Mouse (Mus musculus) liver, embryonic 14.5 days (tissue): ENCODE results near the gene Cela2a. TPM values are rescaled to one million over a fixed set of nuclear protein-coding genes. Genes with fewer than 3 reads are reported as not detected.

ENCODE experiments used
- ATAC-seq: fragments of 200-750 bp; cut with Nextera tagmentation; 2 replicates; pipeline ENCODE4 v1.8.0; 2017; ENCODE audit warnings: moderate number of reproducible peaks, mild to moderate bottlenecking, moderate library complexity; ENCODE audit not compliant: insufficient read depth
- DNase-seq, 3 experiments: peaks; one replicate each; pipeline ENCODE4 v3.0.0-alpha.2; 2012 to 2013; ENCODE audit warnings: low read depth in 3 of 3, low spot score in 3 of 3
- H3K27ac ChIP-seq: fragments of 300-500 bp; sonication (generic); 2 replicates; pipeline ENCODE4 v1.5.1; 2014; ENCODE audit warnings: moderate library complexity, mild to moderate bottlenecking, control low read depth, inconsistent platforms
- H3K27me3 ChIP-seq: fragments of 300-500 bp; sonication (generic); 2 replicates; pipeline ENCODE4 v1.6.1; 2014; ENCODE audit warnings: mild to moderate bottlenecking, low read length, moderate library complexity; ENCODE audit not compliant: control insufficient read depth, insufficient read depth
- H3K36me3 ChIP-seq: fragments of 300-500 bp; sonication (generic); replicated peaks from 2 replicates; pipeline ENCODE4 v1.6.1; 2014; ENCODE audit warnings: low read depth; ENCODE audit not compliant: control insufficient read depth, insufficient read depth
- H3K4me1 ChIP-seq, 2 experiments: fragments of 200-500 bp in 1 of 2; fragments of 300-500 bp in 1 of 2; sonication (generic) in 1 of 2; replicated peaks; 2 replicates each; pipeline ENCODE4 v1.6.1; 2012 to 2014; ENCODE audit warnings: antibody characterized with exemption in 1 of 2, inconsistent platforms in 1 of 2, low read length in 1 of 2; ENCODE audit not compliant: control insufficient read depth in 2 of 2, insufficient read depth in 2 of 2
- H3K4me2 ChIP-seq: fragments of 300-500 bp; sonication (generic); 2 replicates; pipeline ENCODE4 v1.6.1; 2014; ENCODE audit warnings: low read depth, mild to moderate bottlenecking, control low read depth, moderate library complexity
- H3K4me3 ChIP-seq, 2 experiments: fragments of 200-500 bp in 1 of 2; fragments of 300-500 bp in 1 of 2; sonication (generic) in 1 of 2; 2 replicates each; pipeline ENCODE4 v1.5.1; 2012 to 2014; ENCODE audit warnings: low read depth in 2 of 2, low read length in 2 of 2, mild to moderate bottlenecking in 2 of 2, control low read depth in 1 of 2, inconsistent platforms in 1 of 2, moderate library complexity in 1 of 2; ENCODE audit not compliant: insufficient read depth in 1 of 2
- H3K9ac ChIP-seq: fragments of 300-500 bp; sonication (generic); replicated peaks from 2 replicates; pipeline ENCODE4 v1.6.1; 2014; ENCODE audit warnings: mild to moderate bottlenecking, control low read depth, moderate library complexity
- H3K9me3 ChIP-seq: fragments of 300-500 bp; sonication (generic); 2 replicates; pipeline ENCODE4 v1.6.1; 2016; ENCODE audit warnings: low read length, mixed read lengths; ENCODE audit not compliant: control insufficient read depth
- CTCF ChIP-seq: IDR thresholded peaks from 2 replicates; pipeline ENCODE4 v1.5.1; 2016; ENCODE audit warnings: antibody characterized with exemption, low read depth, control low read depth
- EP300 ChIP-seq: IDR thresholded peaks from 2 replicates; pipeline ENCODE4 v1.6.1; 2016; ENCODE audit warnings: antibody characterized with exemption, low read depth
- WGBS: fragments of 180-500 bp; shearing (Covaris S2); extraction: QIAGEN DNeasy Blood & Tissue Kit; methylation state at CpG from one replicate; pipeline ENCODE4 v1.1.7; 2014; ENCODE audit not compliant: insufficient replicate concordance; 5-methylcytosine and 5-hydroxymethylcytosine counted together
- polyA plus RNA-seq, 2 experiments: library from polyadenylated mRNA; depleted of rRNA in 1 of 2; stranded (reverse) in 1 of 2; unstranded in 1 of 2; fragments of >200 nt; fragmentation: Nextera tagmentation in 1 of 2; extraction: Ambion mirVana in 1 of 2; gene quantifications; 2 replicates each; pipeline versions ENCODE4 v1.2.1 to v1.2.3; 2012 to 2014

Gene Cela2a
- polyA plus RNA-seq, 2 experiments = not detected

DNA sequence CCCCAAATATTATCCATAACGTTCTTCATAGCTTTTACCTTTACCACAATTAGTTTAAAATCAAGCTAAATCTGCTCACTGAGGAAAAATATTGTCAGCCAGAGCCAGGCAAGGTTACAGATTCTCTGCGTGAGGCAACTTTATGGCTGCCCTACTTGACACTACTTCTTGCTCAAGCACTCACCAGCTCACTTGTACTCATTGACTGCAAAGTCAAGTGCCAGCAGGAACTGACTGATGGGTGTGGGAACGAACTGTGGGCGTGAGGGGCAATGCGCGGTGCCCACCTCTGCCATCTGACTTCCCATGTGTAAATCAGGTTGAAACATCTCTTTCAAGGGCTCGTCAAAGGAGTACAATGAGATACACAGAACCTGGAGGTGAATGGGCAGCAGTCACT, 38.5 kb downstream of the Cela2a start:
- H3K36me3 ChIP-seq = no peaks in the 10 kb centered on the region; the same call in none of the 2 replicates
- no peak for DNase-seq
- H3K27ac ChIP-seq = no peak overlapping the region
- TF ChIP-seq CTCF = no peak
- TF ChIP-seq EP300 = no peak
- H3K9ac ChIP-seq = no peak overlapping the region
- 86% methylated on average over 7 of the region's 7 CpGs for WGBS
- H3K4me3 ChIP-seq = no peak overlapping the region
- ATAC-seq = no peak
- H3K27me3 ChIP-seq = no peaks in the 10 kb centered on the region
- H3K4me2 ChIP-seq = no peak overlapping the region
- no peaks in the 10 kb centered on the region for H3K9me3 ChIP-seq
- peaks cover 20 to 23% of the 10 kb centered on the region in 2 experiments for H3K4me1 ChIP-seq

GRCm38 (mm10) chr4:141787046-141787445, 38.9 kb downstream of the Cela2a start:
- ATAC-seq (no peak), DNase-seq (no peak)
- no peak overlapping the region for H3K27ac ChIP-seq
- H3K27me3 ChIP-seq = no peaks in the 10 kb centered on the region
- H3K4me3 ChIP-seq = no peak overlapping the region
- 82% methylated on average over 6 of the region's 6 CpGs for WGBS
- peaks cover 16 to 19% of the 10 kb centered on the region in 2 experiments for H3K4me1 ChIP-seq
- TF ChIP-seq EP300 = no peak
- no peak for TF ChIP-seq CTCF
- H3K4me2 ChIP-seq = no peak overlapping the region
- H3K9ac ChIP-seq = no peak overlapping the region
- no peaks in the 10 kb centered on the region; the same call in none of the 2 replicates for H3K36me3 ChIP-seq
- no peaks in the 10 kb centered on the region for H3K9me3 ChIP-seq

- no peaks in the 10 kb centered on the region; the same call in none of the 2 replicates for H3K36me3 ChIP-seq
- no peaks in the 10 kb centered on the region for H3K27me3 ChIP-seq
- WGBS = 87% methylated on average over 13 of the region's 13 CpGs
- no peak overlapping the region for H3K4me3 ChIP-seq
- H3K9me3 ChIP-seq = no peaks in the 10 kb centered on the region
- no peak overlapping the region for H3K9ac ChIP-seq
- no peak for ATAC-seq
- TF ChIP-seq EP300 (no peak), CTCF (no peak)
- no peak overlapping the region for H3K27ac ChIP-seq
- peaks cover 8 to 10% of the 10 kb centered on the region in 2 experiments for H3K4me1 ChIP-seq
- no peak for DNase-seq
- no peak overlapping the region for H3K4me2 ChIP-seq
Measured at GRCm38 (mm10) chr4:141786141-141786540, 39.8 kb downstream of the Cela2a start.

DNA sequence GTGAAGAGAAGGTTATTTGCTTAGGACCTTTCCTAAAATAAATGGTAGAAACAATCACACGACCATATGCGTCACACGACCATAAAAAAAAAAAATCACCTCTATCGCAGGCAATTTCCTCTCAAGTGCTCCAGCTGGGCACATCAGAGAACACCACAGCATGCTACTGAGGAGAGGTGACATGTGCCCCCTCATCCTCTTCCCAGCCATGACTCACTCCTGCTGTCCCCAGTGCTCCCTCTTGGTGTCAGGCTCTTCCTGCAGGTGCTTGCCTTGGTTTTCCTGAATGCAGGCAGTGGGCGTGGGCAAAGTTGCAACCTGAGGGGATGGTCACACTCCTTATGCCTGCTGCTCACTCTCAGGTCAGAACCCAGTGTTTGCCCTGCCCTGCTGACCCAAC, 41.1 kb downstream of the Cela2a start:
- TF ChIP-seq CTCF (peak; percentile 21; the same call in 1 of the 2 replicates), EP300 (no peak)
- DNase-seq (no peak), ATAC-seq (no peak)
- no peaks in the 10 kb centered on the region; the same call in none of the 2 replicates for H3K36me3 ChIP-seq
- no peak overlapping the region for H3K4me2 ChIP-seq
- no peak overlapping the region for H3K27ac ChIP-seq
- H3K4me1 ChIP-seq = peaks cover 4 to 6% of the 10 kb centered on the region in 2 experiments
- H3K9me3 ChIP-seq = no peaks in the 10 kb centered on the region
- no peak overlapping the region for H3K4me3 ChIP-seq
- WGBS = 78% methylated on average over 5 of the region's 5 CpGs
- no peaks in the 10 kb centered on the region for H3K27me3 ChIP-seq
- no peak overlapping the region for H3K9ac ChIP-seq

- no peak for TF ChIP-seq EP300
- no peak for TF ChIP-seq CTCF
- H3K4me3 ChIP-seq = no peak overlapping the region
- H3K27ac ChIP-seq = no peak overlapping the region
- WGBS = 86% methylated on average over 8 of the region's 8 CpGs
- no peak overlapping the region for H3K9ac ChIP-seq
- DNase-seq (no peak), ATAC-seq (no peak)
- peaks cover 11% of the 10 kb centered on the region for H3K36me3 ChIP-seq
- H3K4me1 ChIP-seq = no peaks in the 10 kb centered on the region
- H3K9me3 ChIP-seq = no peaks in the 10 kb centered on the region
- H3K27me3 ChIP-seq = no peaks in the 10 kb centered on the region
- no peak overlapping the region for H3K4me2 ChIP-seq
Measured at GRCm38 (mm10) chr4:141781201-141781985, 44.6 kb downstream of the Cela2a start.
